Mouse (Mus musculus) leukemia stem cell, adult 10-12 weeks (primary cell): ENCODE data around the gene Ythdf2. TPM values are rescaled to one million over a fixed set of nuclear protein-coding genes. Genes with fewer than 3 reads are reported as not detected.

ENCODE experiments used
- polyA plus RNA-seq: library from polyadenylated mRNA; stranded (reverse); fragments of >175 nt; gene quantifications from 2 replicates; pipeline ENCODE4 v1.2.3, GENCODE M21; 2012; ENCODE audit warnings: low replicate concordance

Ythdf2 gene
- 33.1 and 37.9 TPM in 2 replicates for polyA plus RNA-seq

GRCm38 (mm10) chr4:132211953-132212734 lies at the start of gene Ythdf2:
TSS of gene Ythdf2 (minus strand) at chr4:132212303.

DNA sequence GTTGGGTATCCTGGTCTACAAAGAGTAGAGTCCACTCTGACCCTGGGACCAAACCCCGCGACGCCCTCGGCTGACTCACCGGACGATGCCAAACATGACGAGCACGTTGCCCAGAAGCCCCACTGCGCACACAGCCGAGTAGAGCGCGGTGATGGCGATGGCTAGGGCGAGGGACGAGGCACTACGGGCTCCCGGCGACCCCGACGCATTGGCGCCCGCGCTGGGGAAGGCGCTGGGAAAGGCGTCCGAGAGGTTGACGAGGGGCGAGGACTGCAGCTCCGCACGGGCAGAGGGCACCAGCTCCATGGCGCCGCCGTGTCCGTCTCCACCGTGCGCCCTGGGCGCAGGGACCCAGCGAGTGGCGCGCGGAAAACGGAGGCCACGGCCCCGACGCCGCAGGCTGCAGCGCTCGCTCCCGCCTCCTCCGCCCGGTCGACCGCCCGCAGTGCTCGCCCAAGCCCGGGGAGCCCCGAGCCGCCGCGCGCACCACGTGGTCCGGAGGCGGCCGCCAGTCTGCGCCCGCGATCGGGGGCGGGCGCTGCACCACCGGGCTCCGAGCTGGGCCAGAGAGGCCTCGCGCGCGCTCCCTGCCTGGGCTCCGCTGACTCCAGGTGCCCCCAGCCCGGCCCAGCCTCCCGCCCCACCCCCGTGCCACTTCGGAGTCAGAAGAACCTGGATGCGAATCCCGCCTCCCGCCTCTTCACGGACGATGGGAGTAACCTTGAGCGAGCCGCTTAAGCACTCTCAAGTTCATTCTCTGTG lies 67.8 kb downstream of the Ythdf2 start, which contains the start of gene Oprd1:
Oprd1 (minus strand) TSS at position 407 of the 762 bp plus-strand sequence.

Other genes starting within 250 kb of the Ythdf2 start
- gene Gm10300, start 137.6 kb downstream of the Ythdf2 start, polyA plus RNA-seq = 0.10 and 0.44 TPM in 2 replicates
- gene Epb41, start 137.0 kb downstream of the Ythdf2 start, polyA plus RNA-seq = 86.5 and 149 TPM in 2 replicates
- 0.07 TPM in 1 of 2 replicates, not detected in the other for gene Oprd1, start 67.8 kb downstream of the Ythdf2 start, polyA plus RNA-seq
- gene Gmeb1, start 49.3 kb upstream of the Ythdf2 start, polyA plus RNA-seq = 3.7 and 24.2 TPM in 2 replicates
- 3.0 and 35.0 TPM in 2 replicates for gene Taf12, start 62.1 kb upstream of the Ythdf2 start, polyA plus RNA-seq
- 0.25 TPM in 1 of 2 replicates, not detected in the other for gene Rab42, start 91.1 kb upstream of the Ythdf2 start, polyA plus RNA-seq
- gene Trnau1ap, start 117.2 kb upstream of the Ythdf2 start, polyA plus RNA-seq = 26.3 and 48.2 TPM in 2 replicates
- 33.3 and 64.5 TPM in 2 replicates for gene Rcc1, start 141.3 kb upstream of the Ythdf2 start, polyA plus RNA-seq
- gene Phactr4, start 210.2 kb upstream of the Ythdf2 start, polyA plus RNA-seq = 17.0 and 19.6 TPM in 2 replicates